Mouse (Mus musculus) ES-Bruce4 (cell line): ENCODE measurements around the gene Rps2. TPM values are rescaled to one million over a fixed set of nuclear protein-coding genes. Genes with fewer than 3 reads are reported as not detected.

ENCODE experiments used
- H3K27ac ChIP-seq: 2 replicates; pipeline ENCODE4 v1.5.1; 2012; ENCODE audit warnings: low read length, inconsistent platforms; ENCODE audit not compliant: insufficient read depth
- H3K27me3 ChIP-seq: 2 replicates; pipeline ENCODE4 v1.6.1; 2012; ENCODE audit warnings: mild to moderate bottlenecking, low read length, inconsistent platforms; ENCODE audit not compliant: control insufficient read depth, poor library complexity, insufficient read depth, severe bottlenecking
- H3K36me3 ChIP-seq: 2 replicates; pipeline ENCODE4 v1.6.1; 2012; ENCODE audit warnings: inconsistent platforms, mild to moderate bottlenecking, low read length, moderate library complexity; ENCODE audit not compliant: control insufficient read depth, poor library complexity, insufficient read depth, severe bottlenecking
- H3K4me1 ChIP-seq: one replicate; pipeline ENCODE4 v1.8.1; 2011; ENCODE audit warnings: low read length; ENCODE audit not compliant: control insufficient read depth, insufficient read depth
- H3K4me3 ChIP-seq: 2 replicates; pipeline ENCODE4 v1.5.1; 2011; ENCODE audit warnings: low read depth, mild to moderate bottlenecking, low read length
- H3K9ac ChIP-seq: 2 replicates; pipeline ENCODE4 v1.6.1; 2012; ENCODE audit warnings: low read depth, mild to moderate bottlenecking, inconsistent platforms; ENCODE audit not compliant: poor library complexity, severe bottlenecking
- H3K9me3 ChIP-seq: replicated peaks from 2 replicates; pipeline ENCODE4 v1.6.1; 2012; ENCODE audit warnings: mild to moderate bottlenecking, low read length, inconsistent platforms; ENCODE audit not compliant: control insufficient read depth, poor library complexity, insufficient read depth, severe bottlenecking
- CTCF ChIP-seq: IDR thresholded peaks from one replicate; pipeline ENCODE4 v1.8.1; 2011; ENCODE audit warnings: low read depth, low read length
- EP300 ChIP-seq: IDR thresholded peaks from 2 replicates; pipeline ENCODE4 v1.6.1; 2011; ENCODE audit warnings: low read depth, low read length; ENCODE audit not compliant: insufficient read depth
- POLR2A ChIP-seq: IDR thresholded peaks from one replicate; pipeline ENCODE4 v1.8.1; 2011; ENCODE audit warnings: low read length; ENCODE audit not compliant: insufficient read depth
- polyA plus RNA-seq: library from polyadenylated mRNA; stranded (reverse); fragments of >200 nt; gene quantifications from 2 replicates; pipeline ENCODE4 v1.2.4, GENCODE M21; 2011; ENCODE audit warnings: low read depth; ENCODE audit not compliant: missing spikeins, insufficient read depth, insufficient read length

The Rps2 gene
- polyA plus RNA-seq, 1 experiment = 1,670 TPM

GRCm38 (mm10) chr17:24752415-24753394 lies 34.8 kb downstream of the Rps2 start, which contains the start of gene Hs3st6:
Hs3st6 (plus strand) TSS chr17:24752988.
- Histone ChIP-seq H3K4me1 (no peaks in the 10 kb centered on the region), H3K36me3 (no peaks in the 10 kb centered on the region), H3K27ac (no peak within 1 kb of the TSS), H3K27me3 (no peaks in the 10 kb centered on the region), H3K9ac (peak within 1 kb of the TSS; percentile 40), H3K4me3 (peak within 1 kb of the TSS; percentile 63), H3K9me3 (no peaks in the 10 kb centered on the region)
- TF ChIP-seq POLR2A = no peak
- TF ChIP-seq EP300 = no peak
- no peak for TF ChIP-seq CTCF

- no peak overlapping the region for H3K27ac ChIP-seq
- TF ChIP-seq CTCF = no peak
- TF ChIP-seq EP300 = no peak
- TF ChIP-seq POLR2A = no peak
- H3K9ac ChIP-seq = no peak overlapping the region
- H3K4me3 ChIP-seq = no peak overlapping the region
- H3K36me3 ChIP-seq = no peaks in the 10 kb centered on the region
- no peaks in the 10 kb centered on the region for H3K27me3 ChIP-seq
- no peaks in the 10 kb centered on the region for H3K4me1 ChIP-seq
- H3K9me3 ChIP-seq = no peaks in the 10 kb centered on the region
These were observed 39.5 kb downstream of the Rps2 start for GRCm38 (mm10) chr17:24757394-24757793.

- Histone ChIP-seq H3K27ac (no peak overlapping the region), H3K36me3 (no peaks in the 10 kb centered on the region), H3K9me3 (no peaks in the 10 kb centered on the region), H3K4me1 (no peaks in the 10 kb centered on the region), H3K27me3 (no peaks in the 10 kb centered on the region), H3K9ac (no peak overlapping the region), H3K4me3 (no peak overlapping the region)
- TF ChIP-seq EP300 = no peak
- TF ChIP-seq CTCF = no peak
- TF ChIP-seq POLR2A = no peak
These were observed 43.2 kb downstream of the Rps2 start for GRCm38 (mm10) chr17:24761121-24761520.

GRCm38 (mm10) chr17:24765016-24765905 lies 47.3 kb downstream of the Rps2 start:
- no peaks in the 10 kb centered on the region for H3K36me3 ChIP-seq
- no peaks in the 10 kb centered on the region for H3K27me3 ChIP-seq
- H3K4me1 ChIP-seq = no peaks in the 10 kb centered on the region
- H3K9me3 ChIP-seq = no peaks in the 10 kb centered on the region
- no peak for TF ChIP-seq CTCF
- TF ChIP-seq POLR2A = no peak
- no peak for TF ChIP-seq EP300
- no peak overlapping the region for H3K9ac ChIP-seq
- H3K27ac ChIP-seq = no peak overlapping the region
- no peak overlapping the region for H3K4me3 ChIP-seq

- H3K27me3 ChIP-seq = no peaks in the 10 kb centered on the region
- no peak overlapping the region for H3K4me3 ChIP-seq
- H3K4me1 ChIP-seq = no peaks in the 10 kb centered on the region
- no peaks in the 10 kb centered on the region for H3K9me3 ChIP-seq
- TF ChIP-seq POLR2A (no peak), CTCF (no peak), EP300 (no peak)
- no peak overlapping the region for H3K27ac ChIP-seq
- H3K9ac ChIP-seq = no peak overlapping the region
- H3K36me3 ChIP-seq = no peaks in the 10 kb centered on the region
These were observed 48.5 kb downstream of the Rps2 start for GRCm38 (mm10) chr17:24766266-24766875.
